ENCODE assay signal across 8 mouse cellular contexts in the genomic region with DNA sequence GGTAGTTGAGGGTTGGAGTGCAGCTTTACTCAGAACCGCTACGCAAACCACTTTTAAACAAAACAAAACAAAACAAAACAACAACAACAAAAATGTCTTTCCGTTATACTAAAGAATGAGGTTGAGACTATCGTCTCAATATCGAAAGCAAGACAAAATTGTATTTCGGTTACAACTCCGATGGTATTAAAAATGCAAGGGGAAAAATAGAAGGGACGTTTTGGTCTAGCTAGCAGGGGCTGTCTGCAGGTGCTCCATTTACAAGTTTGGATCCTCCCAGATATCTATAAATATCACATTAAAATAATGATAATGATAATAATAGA. TPM values are rescaled to one million over a fixed set of nuclear protein-coding genes. Genes with fewer than 3 reads are reported as not detected.
DNase-seq lines count a peak whose midpoint lies in the region; ATAC-seq lines count a peak whose summit lies in the region.

A gene (minus strand): TSS at position 27 of the 326 bp plus-strand sequence.

- 28% methylated on average over 8 of the region's 8 CpGs for WGBS in kidney, embryonic 15.5 days

- ATAC-seq in kidney, embryonic 15.5 days (replicated peaks; ENCODE audit: low FRiP score): no peak
- ATAC-seq in hematopoietic stem cell, adult 5-6 weeks (replicated peaks in 1 of 2; ENCODE audit: insufficient read depth in 1 of 2, low FRiP score in 2 of 2, low TSS enrichment in 1 of 2, low read depth in 1 of 2, poor library complexity in 2 of 2, severe bottlenecking in 2 of 2): no peak
- ATAC-seq in megakaryocyte progenitor cell, adult 5-6 weeks (replicated peaks; ENCODE audit: poor library complexity): no peak

- peak within 1 kb of the TSS; percentile 86 for H3K27ac ChIP-seq in kidney, embryonic 15.5 days

- no peak for DNase-seq in kidney, adult 11 months
- DNase-seq in adrenal gland, postnatal 36 days: no peak
- no peak for DNase-seq in layer of hippocampus, adult 18-20 months (ENCODE audit: low spot score in 2 of 2)
- no peak for DNase-seq in spleen, postnatal 14 days (ENCODE audit: low spot score in 2 of 2)
- DNase-seq in T-cell, adult 2 months (ENCODE audit: low spot score): no peak

- peak within 1 kb of the TSS; percentile 57 for H3K9ac ChIP-seq in kidney, embryonic 15.5 days

- H3K27me3 ChIP-seq in kidney, embryonic 15.5 days: no peaks in the 10 kb centered on the region

- no peaks in the 10 kb centered on the region for H3K9me3 ChIP-seq in kidney, embryonic 15.5 days (replicated peaks)

- peak within 1 kb of the TSS; percentile 75 for H3K4me2 ChIP-seq in kidney, embryonic 15.5 days

- H3K4me3 ChIP-seq in kidney, embryonic 15.5 days (replicated peaks): peak within 1 kb of the TSS; percentile 50

- H3K36me3 ChIP-seq in kidney, embryonic 15.5 days: no peaks in the 10 kb centered on the region

- peaks cover 3% of the 10 kb centered on the region; the same call in 1 of the 2 replicates for H3K4me1 ChIP-seq in kidney, embryonic 15.5 days

RNA-seq across cellular contexts. Expression of the gene that starts here (rescaled TPM):
- polyA plus RNA-seq in kidney, embryonic 15.5 days (2015; fragmentation: Nextera tagmentation; extraction: Ambion mirVana): 29.2 and 31.9 TPM in 2 replicates
- 100 to 1,000 TPM in 1 of 2 experiments, 10 to 100 TPM in 1; 61.2 to 336 TPM for total RNA-seq in adrenal gland, postnatal 36 days (2021)
- 52.9 and 84.5 TPM in 2 replicates for total RNA-seq in hematopoietic stem cell, adult 5-6 weeks (2017)
- 36.5 and 40.8 TPM in 2 replicates for total RNA-seq in megakaryocyte progenitor cell, adult 5-6 weeks (2015)
- total RNA-seq in megakaryocyte progenitor cell, adult 5-6 weeks (2017): 20.7 and 23.7 TPM in 2 replicates
- total RNA-seq in layer of hippocampus, adult 18-20 months (2021): 1 to 10 TPM in 1 of 2 experiments, under 1 TPM in 1; 0.89 to 1.0 TPM

Comparison
In these comparisons a context has a peak if more than half of its experiments do, and no peak if none do; other contexts are left out.
1. RNA of the gene that starts here (total RNA-seq): 61.2 to 336 TPM in adrenal gland, postnatal 36 days, 52.9 to 84.5 TPM in hematopoietic stem cell, adult 5-6 weeks and 20.7 to 40.8 TPM in megakaryocyte progenitor cell, adult 5-6 weeks; 0.89 to 1.0 TPM in layer of hippocampus, adult 18-20 months; every median in the first group is over 10 times any median in the second.